Mouse (Mus musculus): Measurements from ENCODE around the gene Tas2r105. TPM values are rescaled to one million over a fixed set of nuclear protein-coding genes. Genes with fewer than 3 reads are reported as not detected.

Gene Tas2r105
- not detected in 2 replicates for polyA plus RNA-seq (2016; fragmentation: Nextera tagmentation; extraction: Ambion mirVana)

- H3K9ac ChIP-seq = no peak within 1 kb of the TSS
- H3K4me2 ChIP-seq = no peak within 1 kb of the TSS
- 82% methylated on average over 1 of the region's 1 CpGs for WGBS
- H3K36me3 ChIP-seq (replicated peaks) = no peaks in the 10 kb centered on the region
- peaks cover 13% of the 10 kb centered on the region for H3K9me3 ChIP-seq
- no peak within 1 kb of the TSS for H3K27ac ChIP-seq
- no peaks in the 10 kb centered on the region for H3K4me1 ChIP-seq
- no peak within 1 kb of the TSS for H3K4me3 ChIP-seq (replicated peaks)
- H3K27me3 ChIP-seq = no peaks in the 10 kb centered on the region
- ATAC-seq (ENCODE audit: low FRiP score) = no peak
Observed at GRCm38 (mm10) chr6:131687395-131687794, at the start of gene Tas2r105. Gene Tas2r105 (minus strand): TSS chr6:131687495.

DNA sequence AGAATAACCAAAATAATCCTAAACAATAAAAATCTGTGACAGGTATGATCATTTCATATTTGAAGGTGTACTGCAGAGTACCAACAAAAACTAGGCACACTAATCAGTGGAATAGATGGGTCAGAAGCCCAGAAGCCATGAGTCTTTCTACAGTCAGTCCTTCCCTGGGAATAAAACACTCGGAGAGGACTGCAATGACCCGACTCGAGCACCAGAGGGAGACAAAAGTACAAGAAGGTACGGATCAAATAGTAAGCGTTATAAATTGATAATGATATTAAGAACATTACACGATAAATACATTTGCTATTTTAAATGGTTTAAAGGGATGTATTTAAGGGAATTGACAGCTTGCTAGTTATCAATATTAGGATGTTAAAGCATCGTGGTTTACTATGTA lies 25.5 kb upstream of the Tas2r105 start:
- WGBS = 48% methylated on average over 7 of the region's 7 CpGs
- Histone ChIP-seq H3K4me1 (no peaks in the 10 kb centered on the region), H3K4me3 (replicated peaks) (no peak overlapping the region), H3K9ac (no peak overlapping the region), H3K27ac (no peak overlapping the region), H3K4me2 (no peak overlapping the region), H3K9me3 (peaks cover 9% of the 10 kb centered on the region), H3K36me3 (replicated peaks) (no peaks in the 10 kb centered on the region), H3K27me3 (no peaks in the 10 kb centered on the region)
- ATAC-seq (ENCODE audit: low FRiP score) = no peak

DNA sequence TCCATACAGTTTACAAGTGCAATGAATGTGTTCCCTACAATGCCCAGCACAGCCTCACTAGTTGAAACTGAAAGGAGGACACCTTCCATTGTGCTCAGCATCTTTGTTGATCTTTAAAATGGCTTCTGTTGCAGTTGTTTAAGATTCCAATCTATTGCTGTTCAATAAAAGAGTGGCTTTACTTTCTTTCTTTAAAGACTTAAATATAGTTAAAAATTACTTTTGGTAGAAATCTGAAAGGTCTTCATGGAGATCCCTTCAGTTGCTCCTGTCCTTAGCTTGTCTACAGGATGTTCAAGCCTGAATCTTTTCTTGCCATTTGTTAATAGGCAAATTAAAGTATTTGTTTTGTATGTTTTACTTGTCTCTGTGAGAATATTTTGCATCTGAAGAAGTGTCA lies 2.7 kb upstream of the Tas2r105 start, which contains the start of gene Tas2r114:
Gene Tas2r114 (minus strand): TSS at position 101 of the 400 bp plus-strand sequence.
- no peak for ATAC-seq (ENCODE audit: low FRiP score)
- Histone ChIP-seq H3K27me3 (no peaks in the 10 kb centered on the region), H3K9ac (no peak within 1 kb of the TSS), H3K4me2 (no peak within 1 kb of the TSS), H3K4me1 (no peaks in the 10 kb centered on the region), H3K4me3 (replicated peaks) (no peak within 1 kb of the TSS), H3K27ac (no peak within 1 kb of the TSS), H3K9me3 (peaks cover 16% of the 10 kb centered on the region), H3K36me3 (replicated peaks) (no peaks in the 10 kb centered on the region)

DNA sequence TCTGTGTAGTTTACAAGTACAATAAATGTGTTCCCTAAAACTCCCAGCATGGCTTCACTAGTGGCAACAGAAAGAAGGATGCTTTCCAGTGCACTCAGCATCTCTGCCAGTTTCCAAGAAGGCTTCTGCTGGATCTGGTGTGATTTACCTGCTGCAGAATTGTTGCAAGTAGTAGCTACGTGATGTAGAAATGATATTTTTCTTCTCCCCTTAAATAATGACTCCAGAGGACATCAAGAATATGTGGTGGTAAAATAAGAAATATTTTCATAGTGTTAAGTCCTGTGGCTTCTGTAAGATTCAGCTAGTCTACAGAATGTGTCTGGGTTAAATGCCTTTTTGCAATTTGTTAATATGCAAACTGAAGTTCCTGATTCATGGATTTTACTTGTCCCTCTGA lies 1.7 kb downstream of the Tas2r105 start, which contains the start of gene Tas2r104:
Gene Tas2r104 (minus strand): TSS at position 101 of the 400 bp plus-strand sequence.
- Histone ChIP-seq H3K4me1 (no peaks in the 10 kb centered on the region), H3K4me2 (no peak within 1 kb of the TSS), H3K36me3 (replicated peaks) (no peaks in the 10 kb centered on the region), H3K9me3 (no peaks in the 10 kb centered on the region; the same call in 1 of the 2 replicates), H3K27ac (no peak within 1 kb of the TSS), H3K4me3 (replicated peaks) (no peak within 1 kb of the TSS), H3K9ac (no peak within 1 kb of the TSS), H3K27me3 (no peaks in the 10 kb centered on the region)
- 68% methylated on average over 1 of the region's 1 CpGs for WGBS
- ATAC-seq (ENCODE audit: low FRiP score) = no peak

- Histone ChIP-seq H3K36me3 (replicated peaks) (no peaks in the 10 kb centered on the region), H3K27me3 (no peaks in the 10 kb centered on the region), H3K27ac (no peak within 1 kb of the TSS), H3K4me1 (no peaks in the 10 kb centered on the region), H3K4me3 (replicated peaks) (no peak within 1 kb of the TSS), H3K9ac (no peak within 1 kb of the TSS), H3K4me2 (no peak within 1 kb of the TSS), H3K9me3 (peaks cover 4% of the 10 kb centered on the region)
- WGBS = 71% methylated on average over 3 of the region's 3 CpGs
- ATAC-seq (ENCODE audit: low FRiP score) = no peak
Observed at GRCm38 (mm10) chr6:131678786-131679185, 8.5 kb downstream of the Tas2r105 start, which contains the start of gene Tas2r106. Gene Tas2r106 (minus strand): TSS chr6:131678886.

DNA sequence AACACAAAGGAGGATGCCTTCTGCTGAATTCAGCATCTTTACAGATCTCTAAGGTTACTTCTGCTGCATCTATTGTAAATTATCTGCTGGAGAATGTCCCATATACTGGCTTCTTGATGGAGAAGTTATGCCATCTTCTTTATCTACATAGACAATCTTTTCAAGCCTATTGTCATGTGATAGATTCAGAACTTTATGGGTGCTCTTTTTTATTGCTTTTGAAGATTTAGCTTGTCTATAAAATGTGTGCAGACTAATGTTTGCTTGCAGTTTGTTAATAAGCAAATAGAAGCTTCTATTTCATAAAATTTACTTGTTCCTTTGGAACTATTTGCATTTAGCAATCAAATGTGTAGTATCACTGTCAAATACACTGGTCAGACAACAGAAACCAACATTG lies 27.2 kb downstream of the Tas2r105 start, which contains the start of gene Tas2r107:
Gene Tas2r107 (minus strand): TSS at position 101 of the 400 bp plus-strand sequence.
- Histone ChIP-seq H3K9me3 (peaks cover 18% of the 10 kb centered on the region; the same call in 1 of the 2 replicates), H3K27me3 (no peaks in the 10 kb centered on the region), H3K36me3 (replicated peaks) (no peaks in the 10 kb centered on the region), H3K4me3 (replicated peaks) (no peak within 1 kb of the TSS), H3K9ac (no peak within 1 kb of the TSS), H3K27ac (no peak within 1 kb of the TSS), H3K4me1 (no peaks in the 10 kb centered on the region), H3K4me2 (no peak within 1 kb of the TSS)
- no peak for ATAC-seq (ENCODE audit: low FRiP score)

Other genes starting within 250 kb of the Tas2r105 start
- gene 5430401F13Rik, start 201.1 kb downstream of the Tas2r105 start, polyA plus RNA-seq (2016; fragmentation: Nextera tagmentation; extraction: Ambion mirVana) = not detected in 2 replicates
- gene Gm6619, start 201.1 kb downstream of the Tas2r105 start, polyA plus RNA-seq (2016; fragmentation: Nextera tagmentation; extraction: Ambion mirVana) = not detected in 2 replicates
- gene Tas2r130, start 56.6 kb downstream of the Tas2r105 start, polyA plus RNA-seq (2016; fragmentation: Nextera tagmentation; extraction: Ambion mirVana) = not detected in 2 replicates
- gene Tas2r107, start 27.3 kb downstream of the Tas2r105 start, polyA plus RNA-seq (2016; fragmentation: Nextera tagmentation; extraction: Ambion mirVana) = not detected in 2 replicates
- not detected in 2 replicates for gene Tas2r106, start 8.6 kb downstream of the Tas2r105 start, polyA plus RNA-seq (2016; fragmentation: Nextera tagmentation; extraction: Ambion mirVana)
- not detected in 2 replicates for gene Tas2r104, start 1.8 kb downstream of the Tas2r105 start, polyA plus RNA-seq (2016; fragmentation: Nextera tagmentation; extraction: Ambion mirVana)
- gene Tas2r114, start 2.6 kb upstream of the Tas2r105 start, polyA plus RNA-seq (2016; fragmentation: Nextera tagmentation; extraction: Ambion mirVana) = not detected in 2 replicates

All from forebrain, embryonic 12.5 days (tissue).